Mouse (Mus musculus) Patski (cell line): ENCODE results near the gene Col26a1. TPM values are rescaled to one million over a fixed set of nuclear protein-coding genes. Genes with fewer than 3 reads are reported as not detected.

Source experiments
- ATAC-seq: fragments of 100-300 bp; one replicate; pipeline ENCODE4 v1.8.0; 2021
- CTCF ChIA-PET: fragments of 350-600 bp; sonication (Branson Sonifier 250); formaldehyde crosslinking; loops from one replicate; lab custom pipeline; 2022; ENCODE audit warnings: inconsistent platforms; lab: Charles Lee
- POLR2A ChIA-PET: fragments of 350-600 bp; sonication (Branson Sonifier 250); formaldehyde crosslinking; loops from one replicate; lab custom pipeline; 2022; ENCODE audit warnings: antibody characterized with exemption, inconsistent platforms; lab: Charles Lee
- DNase-seq: peaks from one replicate; pipeline ENCODE4 v3.0.0-alpha.2; 2011; ENCODE audit warnings: low read depth, low spot score
- H3K27me3 ChIP-seq: fragments of 371-371 bp; one replicate; pipeline ENCODE4 v1.5.1; 2021
- CTCF ChIP-seq: fragments of 100-300 bp; IDR thresholded peaks from one replicate; pipeline ENCODE4 v1.5.1; 2021
- in situ Hi-C: fragments of 300-500 bp; cut with MboI; formaldehyde crosslinking; loops from 3 replicates; pipeline ENCODE4 v1.11.1; 2018; ENCODE audit warnings: low pct_unique_long_range_greater_than_20kb, mixed read lengths
- polyA plus RNA-seq: library from polyadenylated mRNA; unstranded; gene quantifications from one replicate; pipeline ENCODE4 v1.2.3, GENCODE M21; 2021

Col26a1 gene
- 0.09 TPM for polyA plus RNA-seq

- ATAC-seq (no peak), DNase-seq (no peak)
- peaks cover 31% of the 10 kb centered on the region for H3K27me3 ChIP-seq
- ChIA-PET CTCF (no interaction called here), POLR2A (no interaction called here)
- no peak for TF ChIP-seq CTCF
- in situ Hi-C loops: loop anchor here (5.0 kb wide), 1 partner anchor 91 kb away; no protein-coding TSS in a partner anchor
These were observed at the start of gene Col26a1 for GRCm38 (mm10) chr5:136882788-136883439. Gene Col26a1 (minus strand): TSS chr5:136883209.

- CTCF ChIA-PET: interaction anchor here (6.1 kb wide), 1 partner anchor 38 kb away, joined by 32 read pairs; no protein-coding TSS in a partner anchor
- in situ Hi-C loops: no loop called here
- TF ChIP-seq CTCF: no peak
- POLR2A ChIA-PET: interaction anchor here (1.5 kb wide), 1 partner anchor 22 kb away, joined by 3 read pairs; the partner anchor contains the start of gene Fis1
- no peaks in the 10 kb centered on the region for H3K27me3 ChIP-seq
- DNase-seq (no peak), ATAC-seq (no peak)
These were observed 48.9 kb upstream of the Col26a1 start for GRCm38 (mm10) chr5:136931896-136932295.

GRCm38 (mm10) chr5:136929073-136929472 is 46.1 kb upstream of the Col26a1 start:
- no peak for TF ChIP-seq CTCF
- H3K27me3 ChIP-seq: no peaks in the 10 kb centered on the region
- in situ Hi-C loops: loop anchor here (5.0 kb wide), 1 partner anchor 183 kb away; no protein-coding TSS in a partner anchor
- ChIA-PET CTCF (interaction anchor here (0.8 to 6.1 kb wide), 7 partner anchors 18 to 64 kb away, joined by 3 to 32 read pairs (median 4); partner anchors contain the start of gene Cldn15), POLR2A (interaction anchor here (1.1 kb wide), 1 partner anchor 41 kb away, joined by 3 read pairs; no protein-coding TSS in a partner anchor)
- no peak for ATAC-seq
- peak; percentile 44 for DNase-seq

GRCm38 (mm10) chr5:136923751-136924478 is 40.9 kb upstream of the Col26a1 start:
- ATAC-seq (no peak), DNase-seq (no peak)
- no peaks in the 10 kb centered on the region for H3K27me3 ChIP-seq
- POLR2A ChIA-PET: no interaction called here
- in situ Hi-C loops: loop anchor here (5.0 kb wide), 1 partner anchor 48 kb away; no protein-coding TSS in a partner anchor
- CTCF ChIA-PET: no interaction called here
- TF ChIP-seq CTCF: no peak

- POLR2A ChIA-PET: no interaction called here
- no peaks in the 10 kb centered on the region for H3K27me3 ChIP-seq
- DNase-seq (no peak), ATAC-seq (no peak)
- no peak for TF ChIP-seq CTCF
- in situ Hi-C loops: loop anchor here (5.0 kb wide), 1 partner anchor 49 kb away; no protein-coding TSS in a partner anchor
- CTCF ChIA-PET: interaction anchor here (1.6 kb wide), 1 partner anchor 13 kb away, joined by 4 read pairs; no protein-coding TSS in a partner anchor
These were observed 39.8 kb upstream of the Col26a1 start for GRCm38 (mm10) chr5:136922830-136923229.

- in situ Hi-C loops: loop anchor here (5.0 kb wide), 1 partner anchor 53 kb away; no protein-coding TSS in a partner anchor
- ChIA-PET POLR2A (interaction anchor here (2.0 kb wide), 1 partner anchor 11 kb away, joined by 10 read pairs; the partner anchor contains the start of gene Ift22), CTCF (interaction anchor here (1.8 kb wide), 1 partner anchor 51 kb away, joined by 5 read pairs; no protein-coding TSS in a partner anchor)
- ATAC-seq (no peak), DNase-seq (no peak)
- no peaks in the 10 kb centered on the region for H3K27me3 ChIP-seq
- no peak for TF ChIP-seq CTCF
These were observed 36.7 kb upstream of the Col26a1 start for GRCm38 (mm10) chr5:136919546-136920301.

GRCm38 (mm10) chr5:136918655-136919472 is 35.9 kb upstream of the Col26a1 start:
- H3K27me3 ChIP-seq: no peaks in the 10 kb centered on the region
- DNase-seq (peak; percentile 77), ATAC-seq (peak; percentile 84)
- POLR2A ChIA-PET: interaction anchor here (2.0 kb wide), 1 partner anchor 10 kb away, joined by 10 read pairs; the partner anchor contains the start of gene Ift22
- no peak for TF ChIP-seq CTCF
- CTCF ChIA-PET: interaction anchor here (1.0 to 1.8 kb wide), 3 partner anchors 9 to 52 kb away, joined by 3 to 5 read pairs (median 3); no protein-coding TSS in a partner anchor
- in situ Hi-C loops: no loop called here

- ATAC-seq: no peak
- CTCF ChIA-PET: interaction anchor here (1.0 to 1.2 kb wide), 2 partner anchors 8 to 12 kb away, joined by 3 read pairs; no protein-coding TSS in a partner anchor
- POLR2A ChIA-PET: no interaction called here
- in situ Hi-C loops: no loop called here
- no peak for TF ChIP-seq CTCF
- H3K27me3 ChIP-seq: no peaks in the 10 kb centered on the region
- no peak for DNase-seq
These were observed 34.7 kb upstream of the Col26a1 start for GRCm38 (mm10) chr5:136917613-136918242.

GRCm38 (mm10) chr5:136914183-136914582 is 31.2 kb upstream of the Col26a1 start:
- TF ChIP-seq CTCF: no peak
- POLR2A ChIA-PET: no interaction called here
- ATAC-seq: no peak
- CTCF ChIA-PET: no interaction called here
- in situ Hi-C loops: no loop called here
- DNase-seq: no peak
- H3K27me3 ChIP-seq: no peaks in the 10 kb centered on the region
